In the genomic region with DNA sequence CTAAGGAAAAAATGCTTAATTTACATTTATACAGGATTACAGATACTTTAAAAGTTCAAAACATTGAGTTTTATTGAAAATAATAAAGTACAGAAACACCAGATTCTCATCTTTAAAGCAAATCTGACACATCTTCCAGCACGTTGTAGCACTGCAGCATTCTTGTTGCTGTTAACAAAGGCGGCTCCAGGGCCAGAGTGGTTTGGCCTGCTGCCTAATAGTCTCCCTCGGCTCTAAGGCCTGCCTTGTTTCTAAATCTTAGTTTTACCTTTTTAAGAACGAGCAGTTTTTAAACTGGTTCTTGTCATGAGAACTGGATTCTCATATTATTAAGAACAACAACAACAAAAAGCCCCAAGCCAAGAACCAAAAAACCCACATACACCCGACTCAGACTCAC, we compare ENCODE assay signal across 33 mouse cellular contexts. TPM values are rescaled to one million over a fixed set of nuclear protein-coding genes. Genes with fewer than 3 reads are reported as not detected.
DNase-seq lines count a peak whose midpoint lies in the region; ATAC-seq lines count a peak whose summit lies in the region.
"Had no signal": no experiment of that assay in that cellular context is flagged by ENCODE, and none has a peak within 500 bp of the region (broad histone marks: within the 10 kb centered on the region; RNA-seq: fewer than 3 reads in every experiment).

No protein-coding gene starts in this region.

- WGBS in heart, embryonic 10.5 days: 81% methylated on average over 5 of the region's 5 CpGs
- 80% methylated on average over 5 of the region's 5 CpGs for WGBS in kidney, embryonic 14.5 days

- H3K9me3 ChIP-seq in heart, embryonic 10.5 days: no peaks in the 10 kb centered on the region
- H3K9me3 ChIP-seq in kidney, embryonic 14.5 days (ENCODE audit: control insufficient read depth, low read length): no peaks in the 10 kb centered on the region
- H3K9me3 ChIP-seq: embryonic facial prominence, embryonic 10.5 days; G1E; heart, embryonic 13.5 days; hindbrain, embryonic 13.5 days; limb, embryonic 13.5 days; liver, embryonic 12.5 days; midbrain, embryonic 12.5 days; neural tube, embryonic 15.5 days had no signal

- peaks cover 91% of the 10 kb centered on the region for H3K36me3 ChIP-seq in heart, embryonic 10.5 days
- H3K36me3 ChIP-seq in kidney, embryonic 14.5 days (ENCODE audit: control insufficient read depth, insufficient read depth, low read length): peaks cover 91% of the 10 kb centered on the region

- ATAC-seq in kidney, embryonic 14.5 days (ENCODE audit: low FRiP score, low TSS enrichment): no peak
- ATAC-seq: forebrain, postnatal 0 days; liver, embryonic 12.5 days had no signal

- DNase-seq in heart, embryonic 10.5 days (ENCODE audit: low spot score): peak; percentile 25
- DNase-seq in heart, postnatal 4 days: no peak
- DNase-seq in kidney, postnatal 4 days: peak; percentile 34 to 50
- peak; percentile 41 for DNase-seq in testis, postnatal 10 days (ENCODE audit: low spot score)
- DNase-seq in testis, postnatal 14 days (ENCODE audit: low spot score): no peak
- DNase-seq in layer of hippocampus, postnatal 25 days (ENCODE audit: extremely low spot score in 1 of 2, low spot score in 1 of 2): no peak
- DNase-seq: B cell, adult 2 months; cerebellum, adult 11-12 months; forebrain, postnatal 0 days; gastrocnemius, postnatal 14 days; heart, adult 18-20 months; kidney, postnatal 14 days; lung, embryonic 14.5 days; right cerebral cortex, postnatal 14 days; thymus, postnatal 14 days had no signal

- no peaks in the 10 kb centered on the region for H3K27me3 ChIP-seq in heart, embryonic 10.5 days (ENCODE audit: insufficient read depth, poor library complexity, severe bottlenecking)
- H3K27me3 ChIP-seq in kidney, embryonic 14.5 days (ENCODE audit: control insufficient read depth, insufficient read depth, low read length): no peaks in the 10 kb centered on the region
- H3K27me3 ChIP-seq: CH12.LX; heart, embryonic 13.5 days; hindbrain, embryonic 13.5 days; limb, embryonic 13.5 days; liver, embryonic 12.5 days; midbrain, embryonic 12.5 days; neural tube, embryonic 15.5 days had no signal

- H3K4me1 ChIP-seq in heart, embryonic 10.5 days: peaks cover 3% of the 10 kb centered on the region; the same call in 1 of the 2 replicates
- H3K4me1 ChIP-seq in kidney, embryonic 14.5 days (ENCODE audit: control insufficient read depth, insufficient read depth, low read length): peaks cover 9% of the 10 kb centered on the region; the same call in 1 of the 2 replicates
- H3K4me1 ChIP-seq: limb, embryonic 13.5 days; midbrain, embryonic 12.5 days had no signal

- H3K9ac ChIP-seq in kidney, embryonic 14.5 days (ENCODE audit: low read depth, low read length): no peak overlapping the region
- H3K9ac ChIP-seq: forebrain, postnatal 0 days; heart, embryonic 13.5 days; hindbrain, embryonic 13.5 days; limb, embryonic 13.5 days; liver, embryonic 12.5 days; lung, embryonic 14.5 days; midbrain, embryonic 12.5 days; neural tube, embryonic 15.5 days had no signal

- no peak overlapping the region for H3K27ac ChIP-seq in heart, embryonic 10.5 days
- H3K27ac ChIP-seq in kidney, embryonic 14.5 days (ENCODE audit: low read depth, low read length): no peak overlapping the region
- H3K27ac ChIP-seq: embryonic facial prominence, embryonic 10.5 days; heart, embryonic 13.5 days; hindbrain, embryonic 13.5 days; limb, embryonic 13.5 days; liver, embryonic 12.5 days; midbrain, embryonic 12.5 days; neural tube, embryonic 15.5 days; stomach, postnatal 0 days had no signal

- H3K4me2 ChIP-seq in kidney, embryonic 14.5 days (replicated peaks; ENCODE audit: low read depth, low read length): no peak overlapping the region
- H3K4me2 ChIP-seq: heart, embryonic 13.5 days; hindbrain, embryonic 13.5 days; limb, embryonic 13.5 days; liver, embryonic 12.5 days; lung, embryonic 14.5 days; midbrain, embryonic 12.5 days; neural tube, embryonic 15.5 days had no signal

- H3K4me3 ChIP-seq in heart, embryonic 10.5 days: no peak overlapping the region
- H3K4me3 ChIP-seq in kidney, embryonic 14.5 days (ENCODE audit: low read length): no peak overlapping the region
- H3K4me3 ChIP-seq: embryonic facial prominence, embryonic 10.5 days; heart, embryonic 13.5 days; hindbrain, embryonic 13.5 days; limb, embryonic 13.5 days; liver, embryonic 12.5 days; midbrain, embryonic 12.5 days; neural tube, embryonic 15.5 days had no signal

RNA-seq across cellular contexts. Expression of a gene that starts 8.4 kb away (rescaled TPM):
- 131 and 174 TPM in 2 replicates for polyA plus RNA-seq in heart, embryonic 10.5 days (2016; fragmentation: Nextera tagmentation; extraction: Ambion mirVana)
- 10 to 100 TPM; 51.2 to 65.4 TPM for total RNA-seq in heart, postnatal 4 days (2021)
- 141 and 174 TPM in 2 replicates for polyA plus RNA-seq in kidney, embryonic 14.5 days (2014; fragmentation: Nextera tagmentation; extraction: Ambion mirVana)
- total RNA-seq in layer of hippocampus, postnatal 25 days (2021): 10 to 100 TPM; 67.6 to 97.3 TPM

RNA-seq across cellular contexts. Expression of a gene that starts 13.1 kb away (rescaled TPM):
- 14.7 and 23.4 TPM in 2 replicates for polyA plus RNA-seq in heart, embryonic 10.5 days (2016; fragmentation: Nextera tagmentation; extraction: Ambion mirVana)
- total RNA-seq in heart, postnatal 4 days (2021): 10 to 100 TPM; 11.3 to 14.1 TPM
- polyA plus RNA-seq in kidney, embryonic 14.5 days (2014; fragmentation: Nextera tagmentation; extraction: Ambion mirVana): 11.1 and 21.3 TPM in 2 replicates
- total RNA-seq in layer of hippocampus, postnatal 25 days (2021): 10 to 100 TPM; 11.0 to 17.2 TPM

RNA-seq across cellular contexts. Expression of a gene that starts 40.6 kb away (rescaled TPM):
- polyA plus RNA-seq in heart, embryonic 10.5 days (2016; fragmentation: Nextera tagmentation; extraction: Ambion mirVana): 0.38 and 0.97 TPM in 2 replicates
- total RNA-seq in heart, postnatal 4 days (2021): not detected
- not detected in 2 replicates for polyA plus RNA-seq in kidney, embryonic 14.5 days (2014; fragmentation: Nextera tagmentation; extraction: Ambion mirVana)
- not detected for total RNA-seq in layer of hippocampus, postnatal 25 days (2021)
- total RNA-seq: adrenal gland, postnatal 36 days; CH12.LX; gastrocnemius, postnatal 14 days; heart, adult 18-20 months; heart, postnatal 25 days; layer of hippocampus, adult 8-10 months; left cerebral cortex, adult 18-20 months; left cerebral cortex, postnatal 25 days; megakaryocyte, adult 5-6 weeks had no signal
- polyA plus RNA-seq: cortical plate, adult 2 months; embryonic facial prominence, embryonic 10.5 days; forebrain, postnatal 0 days; heart, embryonic 13.5 days; hindbrain, embryonic 13.5 days; lung, embryonic 14.5 days; neural tube, embryonic 15.5 days; stomach, postnatal 0 days had no signal

Comparison
In these comparisons a context has a peak if more than half of its experiments do, and no peak if none do; other contexts are left out.
1. DNase-seq: peak in heart, embryonic 10.5 days (single experiment), kidney, postnatal 4 days (2 of 2) and testis, postnatal 10 days (single experiment); none in heart, postnatal 4 days (single experiment), testis, postnatal 14 days (single experiment) and layer of hippocampus, postnatal 25 days (0 of 2).